Mouse (Mus musculus): Measurements from ENCODE around the gene Atg2b.

DNA sequence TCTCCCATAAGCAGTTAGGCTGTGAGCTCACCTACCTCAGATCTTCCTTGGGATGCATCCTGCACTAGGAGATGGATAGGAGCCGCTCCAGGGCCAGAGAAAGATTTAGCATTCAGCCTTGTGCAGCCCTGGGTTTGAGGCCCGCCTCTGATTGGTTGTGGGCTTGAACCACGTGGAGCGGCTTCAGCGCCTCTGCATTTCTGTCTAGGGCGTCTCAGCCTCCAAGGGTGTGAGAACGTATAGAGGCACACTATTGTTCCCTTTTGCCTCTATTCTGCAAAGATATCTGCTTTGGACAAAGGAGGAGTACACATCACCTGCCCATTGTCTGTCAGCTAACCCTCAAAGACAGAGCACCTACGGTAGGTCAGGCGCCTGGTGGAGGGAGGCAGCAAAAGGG, 102.5 kb downstream of the Atg2b start:
- no peak for TF ChIP-seq MYOD1 (IDR thresholded peaks at IDR 0.05; ENCODE audit: control insufficient read depth in 1 of 3, insufficient read length in 2 of 3, low read depth in 2 of 3)
- no peak for TF ChIP-seq POLR2A (IDR thresholded peaks at IDR 0.05; ENCODE audit: insufficient read length, low read depth)
- no peak for TF ChIP-seq E2F4 (IDR thresholded peaks at IDR 0.05; ENCODE audit: insufficient read depth)
- TF ChIP-seq POLR2AphosphoS2 (IDR thresholded peaks at IDR 0.05; ENCODE audit: insufficient read length, low read depth) = no peak
- no peak for TF ChIP-seq REST (IDR thresholded peaks at IDR 0.05; ENCODE audit: insufficient read depth, insufficient read length)
- no peak for TF ChIP-seq SRF (IDR thresholded peaks at IDR 0.05; ENCODE audit: control insufficient read depth, insufficient read length, low read depth)
- TF ChIP-seq TCF12 (IDR thresholded peaks at IDR 0.05; ENCODE audit: insufficient read depth, poor library complexity, severe bottlenecking) = no peak
- TF ChIP-seq USF1 (IDR thresholded peaks at IDR 0.05; ENCODE audit: low read depth) = no peak
- TF ChIP-seq TCF3 (IDR thresholded peaks at IDR 0.05; ENCODE audit: insufficient read length, low read depth) = no peak
- no peak for TF ChIP-seq CEBPB (IDR thresholded peaks at IDR 0.05; ENCODE audit: insufficient read depth, poor library complexity, severe bottlenecking)
